Mouse (Mus musculus) ES-Bruce4 (cell line): ENCODE measurements around the gene Satb1. TPM values are rescaled to one million over a fixed set of nuclear protein-coding genes. Genes with fewer than 3 reads are reported as not detected.

Experiments
- H3K27ac ChIP-seq: 2 replicates; pipeline ENCODE4 v1.5.1; 2012; ENCODE audit warnings: low read length, inconsistent platforms; ENCODE audit not compliant: insufficient read depth
- H3K27me3 ChIP-seq: 2 replicates; pipeline ENCODE4 v1.6.1; 2012; ENCODE audit warnings: mild to moderate bottlenecking, low read length, inconsistent platforms; ENCODE audit not compliant: control insufficient read depth, poor library complexity, insufficient read depth, severe bottlenecking
- H3K36me3 ChIP-seq: 2 replicates; pipeline ENCODE4 v1.6.1; 2012; ENCODE audit warnings: inconsistent platforms, mild to moderate bottlenecking, low read length, moderate library complexity; ENCODE audit not compliant: control insufficient read depth, poor library complexity, insufficient read depth, severe bottlenecking
- H3K4me1 ChIP-seq: one replicate; pipeline ENCODE4 v1.8.1; 2011; ENCODE audit warnings: low read length; ENCODE audit not compliant: control insufficient read depth, insufficient read depth
- H3K4me3 ChIP-seq: 2 replicates; pipeline ENCODE4 v1.5.1; 2011; ENCODE audit warnings: low read depth, mild to moderate bottlenecking, low read length
- H3K9ac ChIP-seq: 2 replicates; pipeline ENCODE4 v1.6.1; 2012; ENCODE audit warnings: low read depth, mild to moderate bottlenecking, inconsistent platforms; ENCODE audit not compliant: poor library complexity, severe bottlenecking
- H3K9me3 ChIP-seq: replicated peaks from 2 replicates; pipeline ENCODE4 v1.6.1; 2012; ENCODE audit warnings: mild to moderate bottlenecking, low read length, inconsistent platforms; ENCODE audit not compliant: control insufficient read depth, poor library complexity, insufficient read depth, severe bottlenecking
- CTCF ChIP-seq: IDR thresholded peaks from one replicate; pipeline ENCODE4 v1.8.1; 2011; ENCODE audit warnings: low read depth, low read length
- EP300 ChIP-seq: IDR thresholded peaks from 2 replicates; pipeline ENCODE4 v1.6.1; 2011; ENCODE audit warnings: low read depth, low read length; ENCODE audit not compliant: insufficient read depth
- POLR2A ChIP-seq: IDR thresholded peaks from one replicate; pipeline ENCODE4 v1.8.1; 2011; ENCODE audit warnings: low read length; ENCODE audit not compliant: insufficient read depth
- polyA plus RNA-seq: library from polyadenylated mRNA; stranded (reverse); fragments of >200 nt; gene quantifications from 2 replicates; pipeline ENCODE4 v1.2.4, GENCODE M21; 2011; ENCODE audit warnings: low read depth; ENCODE audit not compliant: missing spikeins, insufficient read depth, insufficient read length

Satb1 gene
- 13.4 and 13.8 TPM in 2 replicates for polyA plus RNA-seq

GRCm38 (mm10) chr17:51832900-51833577, at the start of gene Satb1:
Satb1 (minus strand) TSS chr17:51833290.
- Histone ChIP-seq H3K9ac (peak within 1 kb of the TSS; percentile 80), H3K27me3 (no peaks in the 10 kb centered on the region; the same call in none of the 2 replicates), H3K9me3 (no peaks in the 10 kb centered on the region), H3K4me1 (peaks cover 2% of the 10 kb centered on the region), H3K4me3 (peak within 1 kb of the TSS; percentile 63), H3K27ac (no peak within 1 kb of the TSS), H3K36me3 (no peaks in the 10 kb centered on the region)
- TF ChIP-seq CTCF (no peak), POLR2A (no peak), EP300 (no peak)

- no peak for TF ChIP-seq CTCF
- no peaks in the 10 kb centered on the region for H3K27me3 ChIP-seq
- H3K9ac ChIP-seq: no peak overlapping the region
- no peak overlapping the region for H3K27ac ChIP-seq
- H3K4me1 ChIP-seq: peaks cover 2% of the 10 kb centered on the region
- H3K4me3 ChIP-seq: no peak overlapping the region
- peaks cover 4% of the 10 kb centered on the region; the same call in 1 of the 2 replicates for H3K9me3 ChIP-seq
- no peaks in the 10 kb centered on the region for H3K36me3 ChIP-seq
Measured at GRCm38 (mm10) chr17:51882566-51882965, 49.5 kb upstream of the Satb1 start.

GRCm38 (mm10) chr17:51880895-51881622, 48.0 kb upstream of the Satb1 start:
- Histone ChIP-seq H3K27ac (no peak overlapping the region), H3K9ac (no peak overlapping the region), H3K36me3 (no peaks in the 10 kb centered on the region), H3K27me3 (no peaks in the 10 kb centered on the region), H3K9me3 (peaks cover 4% of the 10 kb centered on the region; the same call in 1 of the 2 replicates), H3K4me1 (peaks cover 2% of the 10 kb centered on the region), H3K4me3 (no peak overlapping the region)
- TF ChIP-seq CTCF (no peak), POLR2A (no peak), EP300 (peak; percentile 48; the same call in 1 of the 2 replicates)

- Histone ChIP-seq H3K27me3 (no peaks in the 10 kb centered on the region), H3K36me3 (no peaks in the 10 kb centered on the region), H3K9ac (no peak overlapping the region), H3K4me1 (peaks cover 2% of the 10 kb centered on the region), H3K27ac (no peak overlapping the region), H3K4me3 (no peak overlapping the region), H3K9me3 (peaks cover 4% of the 10 kb centered on the region; the same call in 1 of the 2 replicates)
- TF ChIP-seq POLR2A (no peak), EP300 (no peak), CTCF (no peak)
Measured at GRCm38 (mm10) chr17:51880221-51880620, 47.1 kb upstream of the Satb1 start.

GRCm38 (mm10) chr17:51879736-51880135, 46.6 kb upstream of the Satb1 start:
- H3K27me3 ChIP-seq: no peaks in the 10 kb centered on the region
- TF ChIP-seq POLR2A (no peak), EP300 (no peak), CTCF (no peak)
- H3K27ac ChIP-seq: no peak overlapping the region

GRCm38 (mm10) chr17:51879171-51879570, 46.1 kb upstream of the Satb1 start:
- Histone ChIP-seq H3K36me3 (no peaks in the 10 kb centered on the region), H3K4me1 (peaks cover 2% of the 10 kb centered on the region), H3K4me3 (no peak overlapping the region), H3K27ac (no peak overlapping the region), H3K9ac (no peak overlapping the region), H3K27me3 (no peaks in the 10 kb centered on the region), H3K9me3 (peaks cover 4% of the 10 kb centered on the region; the same call in 1 of the 2 replicates)
- no peak for TF ChIP-seq POLR2A
- TF ChIP-seq EP300: no peak
- TF ChIP-seq CTCF: no peak

More at GRCm38 (mm10) chr17:51879736-51880135, 46.6 kb upstream of the Satb1 start:
- peaks cover 2% of the 10 kb centered on the region for H3K4me1 ChIP-seq
- H3K4me3 ChIP-seq: no peak overlapping the region
- H3K9me3 ChIP-seq: peaks cover 4% of the 10 kb centered on the region; the same call in 1 of the 2 replicates
- no peak overlapping the region for H3K9ac ChIP-seq
- H3K36me3 ChIP-seq: no peaks in the 10 kb centered on the region
